ENCODE assay signal across 8 mouse cellular contexts in genomic region chr17:46678416-46678815, GRCm38 (mm10). TPM values are rescaled to one million over a fixed set of nuclear protein-coding genes. Genes with fewer than 3 reads are reported as not detected.
DNase-seq lines count a peak whose midpoint lies in the region; ATAC-seq and TF ChIP-seq lines count a peak whose summit lies in the region.

TSS of gene Mea1 (plus strand) at chr17:46678793.

- peaks cover 13% of the 10 kb centered on the region for H3K4me1 ChIP-seq in forebrain, embryonic 11.5 days (replicated peaks; ENCODE audit: control insufficient read depth, insufficient read depth, low read length)

- no peak within 1 kb of the TSS for H3K27ac ChIP-seq in left cerebral cortex, adult 2 months
- no peak within 1 kb of the TSS for H3K27ac ChIP-seq in forebrain, embryonic 11.5 days (ENCODE audit: low read depth, low read length)

- no peaks in the 10 kb centered on the region for H3K9me3 ChIP-seq in forebrain, embryonic 11.5 days (ENCODE audit: control insufficient read depth, low read length)

- no peaks in the 10 kb centered on the region for H3K27me3 ChIP-seq in forebrain, embryonic 11.5 days (ENCODE audit: control insufficient read depth, insufficient read depth, low read length)

- TF ChIP-seq CTCF in left cerebral cortex, adult 2 months (IDR thresholded peaks at IDR 0.05) = no peak

- H3K4me3 ChIP-seq in left cerebral cortex, adult 2 months = peak within 1 kb of the TSS; percentile 96
- H3K4me3 ChIP-seq in forebrain, embryonic 11.5 days (ENCODE audit: low read depth, low read length) = peak within 1 kb of the TSS; percentile 84

- peak within 1 kb of the TSS; percentile 64 for H3K9ac ChIP-seq in forebrain, embryonic 11.5 days (ENCODE audit: low read length)

- H3K36me3 ChIP-seq in forebrain, embryonic 11.5 days (ENCODE audit: control insufficient read depth, insufficient read depth, low read length) = peaks cover 3% of the 10 kb centered on the region

- intact Hi-C loops in left cerebral cortex, adult 2 months (cut with DNase I) = no loop called here
- intact Hi-C loops in heart, postnatal 14 days (cut with DNase I) = no loop called here

- WGBS in forebrain, embryonic 11.5 days = 90% methylated on average over 8 of the region's 9 CpGs

- no peak for ATAC-seq in forebrain, embryonic 11.5 days (replicated peaks; ENCODE audit: low FRiP score)

- peak within 1 kb of the TSS; percentile 60 for H3K4me2 ChIP-seq in forebrain, embryonic 11.5 days (ENCODE audit: low read depth, low read length, severe bottlenecking)

- DNase-seq in left cerebral cortex, adult 2 months (ENCODE audit: extremely low spot score in 1 of 2, low spot score in 2 of 2) = no peak
- DNase-seq in left cerebral cortex, adult 11 months (ENCODE audit: low spot score) = no peak
- no peak for DNase-seq in forebrain, embryonic 11.5 days (ENCODE audit: low spot score)
- DNase-seq in heart, postnatal 14 days = peak; percentile 37 to 40
- no peak for DNase-seq in layer of hippocampus, postnatal 25 days (ENCODE audit: extremely low spot score in 1 of 2, low spot score in 1 of 2)
- DNase-seq in lung, postnatal 36 days = peak; percentile 76
- no peak for DNase-seq in right cerebral cortex, adult 2 months (ENCODE audit: low spot score in 2 of 2)
- no peak for DNase-seq in spleen, adult 18-20 months

RNA-seq across cellular contexts. Expression of gene Mea1, which starts in this region (rescaled TPM):
- 100 to 1,000 TPM; 114 to 122 TPM for total RNA-seq in left cerebral cortex, adult 2 months (2021)
- 167 and 187 TPM in 2 replicates for polyA plus RNA-seq in forebrain, embryonic 11.5 days (2014; fragmentation: Nextera tagmentation; extraction: Ambion mirVana)
- total RNA-seq in heart, postnatal 14 days (2021) = 10 to 100 TPM; 44.2 to 47.1 TPM
- 100 to 1,000 TPM in 1 of 2 experiments, 10 to 100 TPM in 1; 94.9 to 109 TPM for total RNA-seq in layer of hippocampus, postnatal 25 days (2021)

Comparison
In these comparisons a context has a peak if more than half of its experiments do, and no peak if none do; other contexts are left out.
1. DNase-seq: peak in heart, postnatal 14 days (2 of 2) and lung, postnatal 36 days (single experiment); none in left cerebral cortex, adult 2 months (0 of 2), left cerebral cortex, adult 11 months (single experiment), forebrain, embryonic 11.5 days (single experiment), layer of hippocampus, postnatal 25 days (0 of 2), right cerebral cortex, adult 2 months (0 of 2) and spleen, adult 18-20 months (0 of 2).